Mouse (Mus musculus): ENCODE results near the gene Nsd1.

Gene Nsd1

GRCm38 (mm10) chr13:55329683-55330566 is 120.3 kb downstream of the Nsd1 start, which contains the start of gene Mxd3:
Gene Mxd3 (minus strand): TSS chr13:55329823.
- DNase-seq (ENCODE audit: low spot score in 2 of 2): peak; percentile 77 to 84

DNA sequence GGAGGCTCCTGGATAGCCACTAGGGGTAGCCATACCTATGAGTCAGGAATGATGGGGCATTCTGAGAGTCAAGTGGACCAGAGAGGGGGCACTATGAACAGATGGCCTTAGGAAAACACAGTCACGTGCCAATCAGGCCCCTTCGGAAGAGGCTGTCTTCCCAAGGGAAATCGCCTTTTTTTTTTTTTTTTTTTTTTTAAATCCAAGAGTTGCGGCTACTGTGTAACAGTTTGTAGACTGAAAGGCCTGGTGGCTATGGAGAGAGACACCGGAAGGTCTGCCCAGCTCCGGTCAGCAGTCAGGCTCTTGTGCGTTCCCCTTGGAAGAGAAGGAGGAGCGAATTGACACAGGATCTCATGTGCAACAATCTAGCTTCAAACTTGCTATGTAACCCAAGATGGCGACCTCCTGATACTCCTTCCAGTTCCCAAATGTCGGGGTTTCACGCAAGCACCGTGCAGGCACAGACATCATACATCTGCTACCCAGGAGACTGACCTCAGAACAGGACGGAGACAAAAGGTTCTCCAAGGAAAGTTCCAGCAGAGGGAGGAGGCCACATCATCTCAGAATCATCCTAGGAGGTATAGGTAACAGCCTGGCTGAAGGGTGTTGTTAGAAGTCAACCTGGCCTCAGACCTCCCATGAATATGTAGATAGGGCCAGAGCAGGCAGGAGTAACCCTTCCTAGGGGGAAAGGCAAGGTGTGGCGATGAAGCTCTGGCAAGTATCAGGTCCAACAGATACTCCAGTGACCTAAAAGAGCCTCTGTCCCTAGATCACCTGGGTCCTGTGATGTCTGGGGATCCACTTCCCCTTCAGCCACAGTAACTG is 121.2 kb downstream of the Nsd1 start:
- DNase-seq (ENCODE audit: low spot score in 2 of 2): no peak

- DNase-seq (ENCODE audit: low spot score in 2 of 2): no peak
Observed at GRCm38 (mm10) chr13:55332331-55332730, 122.7 kb downstream of the Nsd1 start.

- DNase-seq (ENCODE audit: low spot score in 2 of 2): no peak
Observed at GRCm38 (mm10) chr13:55335701-55336100, 126.1 kb downstream of the Nsd1 start.

GRCm38 (mm10) chr13:55337341-55337975 is 127.9 kb downstream of the Nsd1 start:
- DNase-seq (ENCODE audit: low spot score in 2 of 2): no peak

DNA sequence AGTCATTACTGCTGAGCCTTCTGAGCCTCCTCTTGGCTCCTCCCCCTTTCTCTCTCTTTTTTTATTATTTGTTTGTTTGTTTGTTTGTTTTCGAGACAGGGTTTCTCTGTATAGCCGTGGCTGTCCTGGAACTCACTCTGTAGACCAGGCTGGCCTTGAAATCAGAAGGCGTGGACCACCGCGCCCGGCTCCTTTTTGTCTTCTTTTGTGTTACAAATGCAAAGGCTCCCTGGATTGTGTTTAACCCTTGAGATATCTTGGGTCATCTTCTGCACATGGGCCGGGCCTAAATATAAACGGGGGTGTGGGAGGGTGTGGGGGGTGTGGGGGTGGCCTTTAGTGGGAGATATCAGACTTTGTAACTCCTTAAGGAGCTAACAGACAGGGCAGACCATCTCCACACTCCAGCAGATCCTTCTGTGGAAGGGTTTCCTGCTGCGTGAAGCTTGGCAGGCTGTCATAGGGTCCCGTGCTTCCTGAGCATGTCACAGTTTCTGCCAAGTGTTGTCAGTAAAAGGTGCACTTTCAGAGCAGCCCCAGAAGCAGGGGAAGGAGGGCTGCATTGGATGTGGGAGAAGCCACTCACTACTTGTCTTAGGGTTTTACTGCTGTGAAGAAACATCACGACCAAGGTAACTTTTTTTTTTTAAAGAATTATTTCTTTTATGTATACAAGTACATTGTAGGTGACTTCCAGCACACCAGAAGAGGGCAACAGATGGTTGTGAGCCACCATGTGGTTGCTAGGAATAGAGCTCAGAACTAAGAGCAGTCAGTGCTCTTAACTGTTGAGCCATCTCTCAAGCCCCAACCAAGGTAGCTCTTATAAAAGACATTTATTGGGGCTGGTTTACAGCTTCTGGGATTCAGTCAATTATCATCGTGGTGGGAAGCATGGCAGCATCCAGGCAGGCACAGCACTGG is 128.8 kb downstream of the Nsd1 start:
- no peak for DNase-seq (ENCODE audit: low spot score in 2 of 2)

DNA sequence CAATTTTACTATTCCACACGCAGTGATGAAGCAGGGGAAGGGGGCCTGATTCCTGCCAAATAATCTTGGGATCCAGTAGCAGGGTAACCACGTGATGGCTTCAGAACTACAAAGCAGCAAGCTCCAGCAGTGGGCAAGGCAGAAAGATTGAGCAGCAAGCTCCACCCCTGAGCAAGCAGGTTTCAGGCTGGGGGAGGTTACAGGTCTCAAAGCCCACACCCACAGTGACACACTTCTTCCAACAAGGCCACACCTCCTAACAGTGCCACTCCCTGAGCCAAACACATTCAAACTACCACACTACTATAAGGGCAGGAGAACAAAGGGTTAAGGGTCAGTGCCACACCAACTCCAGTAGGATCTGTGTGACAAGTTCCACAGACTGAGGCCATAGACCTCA is 129.7 kb downstream of the Nsd1 start:
- no peak for DNase-seq (ENCODE audit: low spot score in 2 of 2)

- DNase-seq (ENCODE audit: low spot score in 2 of 2): no peak
Observed at GRCm38 (mm10) chr13:55342469-55342868, 132.9 kb downstream of the Nsd1 start.

DNA sequence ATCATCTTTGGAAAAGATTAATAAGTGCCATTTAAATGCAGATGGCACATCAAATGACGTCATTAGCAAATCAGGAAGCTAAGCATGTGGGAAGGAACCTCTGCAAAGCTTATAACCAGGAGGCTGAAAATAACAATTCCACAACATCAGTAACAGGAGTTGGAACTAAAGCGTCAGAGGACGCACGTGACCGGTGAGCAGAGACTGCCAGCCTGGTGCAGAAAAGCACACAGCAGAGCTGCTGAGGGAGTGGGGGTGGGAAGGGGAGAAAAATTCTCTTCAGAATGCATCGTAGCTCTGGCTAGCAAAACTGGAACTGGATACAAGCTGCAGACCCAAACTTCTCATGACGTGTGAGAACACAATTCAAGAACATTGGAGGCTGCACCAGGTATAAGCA is 134.7 kb downstream of the Nsd1 start:
- no peak for DNase-seq (ENCODE audit: low spot score in 2 of 2)

DNA sequence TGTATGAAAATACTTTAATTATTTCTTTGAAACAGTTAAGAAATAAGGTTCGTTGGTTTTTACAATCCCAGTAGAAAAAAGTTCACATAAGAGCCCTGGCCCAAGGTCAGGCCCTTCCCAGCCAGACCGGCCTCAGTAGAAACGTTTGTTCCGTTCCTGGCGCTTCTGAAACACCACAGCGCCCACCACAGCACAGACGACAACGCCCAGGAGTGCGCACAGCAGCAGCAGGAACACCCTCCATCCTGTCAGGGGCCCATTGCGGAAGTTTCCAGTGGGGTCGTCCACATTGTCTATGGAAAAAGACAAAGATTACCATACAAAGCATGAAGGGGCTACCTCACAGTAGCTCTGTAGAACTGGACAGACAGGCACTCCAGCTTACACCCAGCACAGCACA is 137.2 kb downstream of the Nsd1 start:
- DNase-seq (ENCODE audit: low spot score in 2 of 2): no peak

DNA sequence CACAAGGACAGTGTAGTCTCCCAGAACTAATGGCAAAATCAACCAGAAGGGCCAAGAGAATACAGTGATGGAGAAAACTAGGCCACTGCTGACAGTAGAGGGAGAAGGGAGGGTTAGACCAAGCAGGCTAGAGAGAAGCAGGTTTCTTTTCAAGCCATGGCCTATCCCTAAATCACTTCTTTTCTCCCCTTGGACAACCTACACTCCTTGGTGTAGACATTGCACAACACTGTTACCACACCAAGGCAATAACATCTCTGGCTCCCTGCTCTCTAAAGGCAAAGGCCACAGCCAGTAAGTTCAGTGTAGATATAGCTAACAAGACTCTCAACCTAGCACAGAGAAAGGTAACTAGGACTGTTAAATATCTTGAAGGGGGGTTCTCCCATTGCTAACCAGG is 151.6 kb downstream of the Nsd1 start:
- no peak for DNase-seq (ENCODE audit: low spot score in 2 of 2)

GRCm38 (mm10) chr13:55361974-55362452 is 152.4 kb downstream of the Nsd1 start:
- DNase-seq (ENCODE audit: low spot score in 2 of 2): peak; percentile 11 to 20

GRCm38 (mm10) chr13:55362453-55363060 is 153.0 kb downstream of the Nsd1 start, which contains the start of gene Lman2:
Gene Lman2 (minus strand): TSS chr13:55362783.
- peak; percentile 93 for DNase-seq (ENCODE audit: low spot score in 2 of 2)
